Mouse (Mus musculus) brain, embryonic 18.5 days (tissue): ENCODE results near the gene Plbd2.

ENCODE experiments used
- DNase-seq: peaks from one replicate; pipeline ENCODE4 v3.0.0-alpha.2; 2012; ENCODE audit warnings: low read depth, low spot score

The Plbd2 gene

GRCm38 (mm10) chr5:120437986-120438385 is 65.4 kb downstream of the Plbd2 start:
- DNase-seq, result no peak

GRCm38 (mm10) chr5:120437539-120437938 is 65.9 kb downstream of the Plbd2 start:
- DNase-seq, result no peak

GRCm38 (mm10) chr5:120436885-120437495 is 66.4 kb downstream of the Plbd2 start:
- no peak for DNase-seq

- DNase-seq, result no peak
Measured at GRCm38 (mm10) chr5:120435731-120436501, 67.5 kb downstream of the Plbd2 start.

GRCm38 (mm10) chr5:120435006-120435681 is 68.3 kb downstream of the Plbd2 start:
- no peak for DNase-seq

- DNase-seq, result no peak
Measured at GRCm38 (mm10) chr5:120434231-120434735, 69.1 kb downstream of the Plbd2 start.
